Mouse (Mus musculus): ENCODE data around the gene Jmjd7.

- TF ChIP-seq POLR2A (IDR thresholded peaks at IDR 0.05; ENCODE audit: low read depth, low read length) = no peak
- TF ChIP-seq CTCF (IDR thresholded peaks at IDR 0.05; ENCODE audit: extremely low read depth, insufficient read depth, insufficient read length, insufficient replicate concordance) = no peak
Measured at GRCm38 (mm10) chr2:119981631-119982030, 45.7 kb upstream of the Jmjd7 start.

Measured in spleen, adult 2 months (tissue).